Mouse (Mus musculus) T-helper 17 cell (primary cell): ENCODE measurements around the gene Nup107.
"Not testable (repeated sequence)": the region's sequence is repeated elsewhere in the genome, so short reads cannot be mapped to it uniquely, and the experiment has no call there.

ENCODE experiments used
- in situ Hi-C, 2 experiments: fragments of 300-600 bp; cut with MboI, MseI; formaldehyde crosslinking; loops; 1 replicate in 1 of 2; 2 replicates in 1 of 2; pipeline ENCODE4 v1.15.1; 2025; ENCODE audit warnings: high pct_unique_total_duplicates in 2 of 2

Nup107 gene

DNA sequence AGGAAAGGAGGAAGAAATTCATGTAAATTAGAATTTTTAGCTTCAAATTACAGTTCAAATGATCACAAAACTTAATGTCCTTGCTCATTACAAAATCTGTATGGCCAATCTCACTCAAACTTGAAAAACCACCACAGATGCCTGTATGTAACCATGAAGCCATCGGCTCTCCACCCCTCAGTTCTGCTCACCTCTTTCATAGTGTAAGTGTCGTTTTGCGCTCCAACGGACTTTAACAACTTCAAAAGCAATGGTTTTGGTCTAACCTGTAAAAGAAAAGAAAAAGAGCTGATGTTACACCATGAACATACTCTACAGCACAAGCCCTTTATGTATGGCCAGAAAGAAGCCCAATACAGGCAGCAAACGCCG lies 87.6 kb downstream of the Nup107 start:
- in situ Hi-C loops, result no loop called here

- in situ Hi-C loops, result not testable (repeated sequence)
These were observed 88.1 kb downstream of the Nup107 start for GRCm38 (mm10) chr10:117704314-117704963.

DNA sequence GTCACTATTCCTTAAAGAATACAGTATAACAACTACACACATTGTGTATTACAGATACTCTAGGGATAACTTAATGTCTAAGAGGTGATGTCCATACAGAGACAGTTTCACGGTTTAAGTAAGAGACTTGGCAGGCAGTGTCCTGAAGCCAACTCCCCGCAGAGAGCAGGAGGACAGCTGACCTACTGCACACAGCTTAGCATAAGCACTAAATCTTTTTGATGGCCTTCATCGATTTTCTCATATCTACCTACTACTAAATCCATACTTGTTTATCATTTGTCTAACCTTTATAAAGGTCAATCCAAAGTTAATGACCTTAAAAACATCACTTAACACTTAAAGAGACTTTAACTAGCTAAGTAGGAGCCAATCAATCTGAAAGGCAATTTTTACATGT lies 89.0 kb downstream of the Nup107 start:
- in situ Hi-C loops, result no loop called here

- in situ Hi-C loops, result no loop called here
These were observed 90.3 kb downstream of the Nup107 start for GRCm38 (mm10) chr10:117702024-117702833.

DNA sequence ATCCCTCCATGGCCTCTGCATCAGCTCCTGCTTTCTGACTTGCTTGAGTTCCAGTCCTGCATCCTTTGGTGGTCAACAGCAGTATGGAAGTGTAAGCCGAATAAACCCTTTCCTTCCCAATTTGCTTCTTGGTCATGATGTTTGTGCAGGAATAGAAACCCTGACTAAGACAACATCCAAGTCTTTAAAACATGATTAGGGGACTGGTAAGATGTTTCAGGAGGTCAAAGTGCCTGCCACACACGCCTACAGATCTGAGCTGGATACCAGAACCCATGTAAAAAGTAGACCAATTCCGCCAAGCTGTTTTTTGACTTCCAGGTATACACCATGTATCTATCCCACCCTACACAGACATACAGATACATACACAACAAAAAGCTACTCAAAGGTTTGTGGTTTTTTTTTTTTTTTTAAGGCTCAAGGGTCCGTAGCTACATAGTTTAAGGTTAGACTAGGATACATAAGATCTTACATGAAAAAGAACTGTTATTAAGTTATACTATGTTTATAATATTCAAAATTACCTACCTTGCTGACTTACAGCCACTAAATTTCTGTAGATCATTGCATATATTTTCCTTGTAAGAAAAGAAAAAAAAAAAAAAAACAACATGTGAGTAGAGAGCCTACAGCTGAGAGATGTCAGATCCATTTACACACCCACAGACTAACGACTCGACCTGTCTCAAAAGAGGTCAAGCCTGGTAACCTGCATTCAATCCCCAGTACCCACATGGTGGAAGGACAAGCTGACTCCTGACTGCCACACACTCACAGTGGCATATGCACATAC lies 91.3 kb downstream of the Nup107 start:
- in situ Hi-C loops, result no loop called here
